Mouse (Mus musculus) WW6 (cell line): ENCODE data around the gene Tfe3.
"Not testable (repeated sequence)": the region's sequence is repeated elsewhere in the genome, so short reads cannot be mapped to it uniquely, and the experiment has no call there.

ENCODE experiments used
- DNase-seq: peaks from one replicate; pipeline ENCODE4 v3.0.0-alpha.2; 2013; ENCODE audit warnings: low read depth, low spot score

Gene Tfe3

GRCm38 (mm10) chrX:7750432-7751116, 11.8 kb upstream of the Tfe3 start, which contains the start of gene Ccdc120:
Ccdc120 (minus strand) TSS chrX:7750905.
- DNase-seq, result peak; percentile 56

GRCm38 (mm10) chrX:7753627-7754026, 8.7 kb upstream of the Tfe3 start:
- DNase-seq, result not testable (repeated sequence)

- DNase-seq, result no peak
Observed at GRCm38 (mm10) chrX:7762921-7763197, 499 bp downstream of the Tfe3 start.

GRCm38 (mm10) chrX:7763631-7764393, 1.5 kb downstream of the Tfe3 start:
- DNase-seq, result no peak

- no peak for DNase-seq
Observed at GRCm38 (mm10) chrX:7764657-7765280, 2.4 kb downstream of the Tfe3 start.

- no peak for DNase-seq
Observed at GRCm38 (mm10) chrX:7765281-7765670, 2.9 kb downstream of the Tfe3 start.

GRCm38 (mm10) chrX:7765764-7766163, 3.4 kb downstream of the Tfe3 start:
- peak; percentile 78 for DNase-seq

GRCm38 (mm10) chrX:7769302-7770017, 7.1 kb downstream of the Tfe3 start:
- no peak for DNase-seq

- DNase-seq, result no peak
Observed at GRCm38 (mm10) chrX:7772766-7773165, 10.4 kb downstream of the Tfe3 start.

GRCm38 (mm10) chrX:7775501-7776205, 13.3 kb downstream of the Tfe3 start:
- DNase-seq, result no peak

GRCm38 (mm10) chrX:7776329-7777082, 14.1 kb downstream of the Tfe3 start:
- no peak for DNase-seq

- DNase-seq, result no peak
Observed at GRCm38 (mm10) chrX:7778450-7779244, 16.3 kb downstream of the Tfe3 start.

- no peak for DNase-seq
Observed at GRCm38 (mm10) chrX:7779294-7779693, 16.9 kb downstream of the Tfe3 start.

- DNase-seq, result no peak
Observed at GRCm38 (mm10) chrX:7782603-7783092, 20.3 kb downstream of the Tfe3 start.

GRCm38 (mm10) chrX:7789542-7790136, 27.3 kb downstream of the Tfe3 start, which contains the start of gene Gripap1:
Gripap1 (plus strand) TSS chrX:7789765.
- DNase-seq, result no peak

GRCm38 (mm10) chrX:7790309-7790708, 27.9 kb downstream of the Tfe3 start:
- DNase-seq, result no peak

GRCm38 (mm10) chrX:7793361-7793760, 31.0 kb downstream of the Tfe3 start:
- DNase-seq, result no peak

GRCm38 (mm10) chrX:7795016-7795415, 32.7 kb downstream of the Tfe3 start:
- DNase-seq, result no peak

GRCm38 (mm10) chrX:7797327-7797726, 35.0 kb downstream of the Tfe3 start:
- no peak for DNase-seq
